Mouse (Mus musculus) stomach, embryonic 15.5 days (tissue): ENCODE results near the gene Il31. TPM values are rescaled to one million over a fixed set of nuclear protein-coding genes. Genes with fewer than 3 reads are reported as not detected.

Source experiments
- ATAC-seq: fragments of 200-750 bp; cut with Nextera tagmentation; 2 replicates; pipeline ENCODE4 v1.8.0; 2017; ENCODE audit warnings: low read depth, moderate number of reproducible peaks, moderate TSS enrichment; ENCODE audit not compliant: insufficient read depth, low FRiP score
- H3K27ac ChIP-seq: fragments of 300-500 bp; sonication (generic); 2 replicates; pipeline ENCODE4 v1.5.1; 2015; ENCODE audit warnings: mild to moderate bottlenecking, inconsistent platforms
- H3K27me3 ChIP-seq: fragments of 300-500 bp; sonication (generic); replicated peaks from 2 replicates; pipeline ENCODE4 v1.6.1; 2015; ENCODE audit warnings: inconsistent platforms
- H3K36me3 ChIP-seq: fragments of 300-500 bp; sonication (generic); 2 replicates; pipeline ENCODE4 v1.6.1; 2015; ENCODE audit warnings: inconsistent platforms
- H3K4me1 ChIP-seq: fragments of 300-500 bp; sonication (generic); 2 replicates; pipeline ENCODE4 v1.6.1; 2015; ENCODE audit warnings: inconsistent platforms
- H3K4me2 ChIP-seq: fragments of 300-500 bp; sonication (generic); 2 replicates; pipeline ENCODE4 v1.6.1; 2015; ENCODE audit warnings: mild to moderate bottlenecking, inconsistent platforms
- H3K4me3 ChIP-seq: fragments of 300-500 bp; sonication (generic); replicated peaks from 2 replicates; pipeline ENCODE4 v1.5.1; 2015; ENCODE audit warnings: inconsistent platforms
- H3K9ac ChIP-seq: fragments of 300-500 bp; sonication (generic); 2 replicates; pipeline ENCODE4 v1.6.1; 2015; ENCODE audit warnings: inconsistent platforms
- H3K9me3 ChIP-seq: fragments of 300-500 bp; sonication (generic); 2 replicates; pipeline ENCODE4 v1.6.1; 2016; ENCODE audit warnings: inconsistent platforms
- WGBS: fragments of 180-500 bp; shearing (Covaris S2); methylation state at CpG from one replicate; pipeline ENCODE4 v1.1.7; 2015; 5-methylcytosine and 5-hydroxymethylcytosine counted together
- microRNA-seq: library from miRNA; unstranded; fragments of <30 nt; microRNA quantifications from one replicate; pipeline ENCODE4, GENCODE M21; 2016
- polyA plus RNA-seq: library from polyadenylated mRNA; unstranded; fragments of >200 nt; fragmentation: Nextera tagmentation; extraction: Ambion mirVana; gene quantifications from 2 replicates; pipeline ENCODE4 v1.2.1, GENCODE M21; 2015

The Il31 gene
- polyA plus RNA-seq, 1 experiment from 2014 or later, result not detected

GRCm38 (mm10) chr5:123436071-123436779 is 53.1 kb downstream of the Il31 start:
- Histone ChIP-seq H3K9ac (no peak overlapping the region), H3K27me3 (no peaks in the 10 kb centered on the region), H3K27ac (no peak overlapping the region), H3K4me3 (no peak overlapping the region), H3K9me3 (no peaks in the 10 kb centered on the region), H3K36me3 (0 out of 2 replicates have a peak, but pooled peaks cover 5% of the 10 kb centered on the region), H3K4me1 (peaks cover 18% of the 10 kb centered on the region), H3K4me2 (no peak overlapping the region)
- ATAC-seq, result no peak; the same call in 1 of the 2 replicates
- 60% methylated on average over 8 of the region's 8 CpGs for WGBS

- Histone ChIP-seq H3K4me3 (no peak overlapping the region), H3K9ac (no peak overlapping the region), H3K4me2 (no peak overlapping the region), H3K36me3 (no peaks in the 10 kb centered on the region), H3K27me3 (no peaks in the 10 kb centered on the region), H3K9me3 (no peaks in the 10 kb centered on the region), H3K4me1 (peaks cover 18% of the 10 kb centered on the region), H3K27ac (peak overlapping the region; percentile 41; the same call in 1 of the 2 replicates)
- WGBS, result 63% methylated on average over 3 of the region's 3 CpGs
- no peak for ATAC-seq
These were observed 56.9 kb downstream of the Il31 start for GRCm38 (mm10) chr5:123432305-123432874.

- no peaks in the 10 kb centered on the region for H3K27me3 ChIP-seq
- H3K4me2 ChIP-seq, result no peak overlapping the region
- H3K27ac ChIP-seq, result peak overlapping the region; percentile 41; the same call in 1 of the 2 replicates
- WGBS, result 73% methylated on average over 13 of the region's 13 CpGs
- ATAC-seq, result no peak
- H3K4me3 ChIP-seq, result no peak overlapping the region
- peaks cover 2% of the 10 kb centered on the region; the same call in 1 of the 2 replicates for H3K36me3 ChIP-seq
- peaks cover 18% of the 10 kb centered on the region for H3K4me1 ChIP-seq
- H3K9ac ChIP-seq, result no peak overlapping the region
- no peaks in the 10 kb centered on the region for H3K9me3 ChIP-seq
These were observed 57.6 kb downstream of the Il31 start for GRCm38 (mm10) chr5:123431524-123432304.

Small RNAs within 50 kb of the gene (microRNA-seq; reads per million reads assigned to microRNA genes)
- 0.97 reads per million for gene Mir7647

Other genes starting within 250 kb of the Il31 start
- 0.86 and 0.92 TPM in 2 replicates for gene Wdr66, start 237.4 kb downstream of the Il31 start, polyA plus RNA-seq
- gene Bcl7a, start 145.7 kb downstream of the Il31 start, polyA plus RNA-seq, result 19.9 and 21.0 TPM in 2 replicates
- 19.1 and 24.4 TPM in 2 replicates for gene Mlxip, start 94.7 kb downstream of the Il31 start, polyA plus RNA-seq
- gene Lrrc43, start 184 bp downstream of the Il31 start, polyA plus RNA-seq, result 0.06 TPM in 1 of 2 replicates, not detected in the other
- 0.45 and 0.51 TPM in 2 replicates for gene B3gnt4, start 21.0 kb upstream of the Il31 start, polyA plus RNA-seq
- gene Diablo, start 34.7 kb upstream of the Il31 start, polyA plus RNA-seq, result 100 and 103 TPM in 2 replicates
- 7.5 and 8.2 TPM in 2 replicates for gene Gm49027, start 36.0 kb upstream of the Il31 start, polyA plus RNA-seq
- gene Vps33a, start 83.5 kb upstream of the Il31 start, polyA plus RNA-seq, result 22.7 and 23.3 TPM in 2 replicates
- 41.3 and 41.4 TPM in 2 replicates for gene Clip1, start 195.1 kb upstream of the Il31 start, polyA plus RNA-seq
- gene Zcchc8, start 231.6 kb upstream of the Il31 start, polyA plus RNA-seq, result 65.8 and 73.7 TPM in 2 replicates